Comparison of ENCODE assay signal across 8 mouse cellular contexts in the genomic region with DNA sequence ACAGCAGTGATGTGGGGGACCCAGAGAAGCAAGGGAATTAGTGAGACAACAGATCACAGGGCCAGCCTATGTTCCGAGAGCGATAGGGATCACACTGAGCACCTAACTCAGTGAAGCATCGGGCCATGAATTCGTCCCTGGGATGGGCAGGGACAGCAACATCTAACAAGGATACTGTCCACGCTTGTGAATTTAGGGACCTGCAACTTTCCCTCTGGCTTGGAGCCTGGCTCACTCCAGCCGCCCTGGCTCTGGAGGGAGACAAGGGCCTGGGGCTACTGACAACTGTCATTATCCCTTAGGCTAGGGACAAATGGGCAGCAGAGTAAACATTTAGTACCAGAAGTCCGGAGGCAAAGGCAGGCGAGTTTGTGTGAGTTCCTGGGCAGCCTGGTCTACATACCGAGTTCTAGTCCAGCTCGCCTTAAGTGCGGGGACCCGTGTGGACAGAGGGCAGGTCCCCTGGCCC. TPM values are rescaled to one million over a fixed set of nuclear protein-coding genes. Genes with fewer than 3 reads are reported as not detected.
DNase-seq lines count a peak whose midpoint lies in the region; ATAC-seq and TF ChIP-seq lines count a peak whose summit lies in the region.

No protein-coding gene starts in this region.

- ATAC-seq in common myeloid progenitor, adult 5-6 weeks (replicated peaks; ENCODE audit: low read depth, poor library complexity, severe bottlenecking) = 0 out of 2 replicates have a peak, but pooled peaks have one; percentile 2
- no peak for ATAC-seq in hindbrain, embryonic 15.5 days (ENCODE audit: low FRiP score, low read depth)
- no peak for ATAC-seq in midbrain, embryonic 16.5 days

- intact Hi-C loops in left cerebral cortex, adult 2 months (cut with DNase I) = loop anchor here (5.0 to 10.0 kb wide), 3 partner anchors 85 to 310 kb away; partner anchors contain the start of genes Iqcd, Oas1c, Oas2 and Tpcn1
- intact Hi-C loops in left cerebral cortex, postnatal 14 days (cut with DNase I) = loop anchor here (5.0 kb wide), 1 partner anchor 85 kb away; the partner anchor contains the start of genes Iqcd and Tpcn1

- no peaks in the 10 kb centered on the region for H3K36me3 ChIP-seq in hindbrain, embryonic 15.5 days
- 0 out of 2 replicates have a peak, but pooled peaks cover 3% of the 10 kb centered on the region for H3K36me3 ChIP-seq in midbrain, embryonic 16.5 days (ENCODE audit: control insufficient read depth, insufficient read depth, low read length)

- H3K27me3 ChIP-seq in hindbrain, embryonic 15.5 days = no peaks in the 10 kb centered on the region
- H3K27me3 ChIP-seq in midbrain, embryonic 16.5 days (ENCODE audit: control insufficient read depth, insufficient read depth, low read depth, low read length) = no peaks in the 10 kb centered on the region

- H3K4me3 ChIP-seq in left cerebral cortex, adult 2 months = peak overlapping the region; percentile 92
- H3K4me3 ChIP-seq in hindbrain, embryonic 15.5 days = peak overlapping the region; percentile 94
- peak overlapping the region; percentile 73 for H3K4me3 ChIP-seq in midbrain, embryonic 16.5 days (ENCODE audit: low read depth, low read length)

- WGBS in hindbrain, embryonic 15.5 days = 10% methylated on average over 12 of the region's 12 CpGs
- 5% methylated on average over 12 of the region's 12 CpGs for WGBS in midbrain, embryonic 16.5 days

- H3K9me3 ChIP-seq in hindbrain, embryonic 15.5 days = no peaks in the 10 kb centered on the region
- no peaks in the 10 kb centered on the region for H3K9me3 ChIP-seq in midbrain, embryonic 16.5 days (replicated peaks; ENCODE audit: control insufficient read depth, low read length, poor library complexity, severe bottlenecking)

- no peak for TF ChIP-seq CTCF in left cerebral cortex, adult 2 months (IDR thresholded peaks at IDR 0.05)

- peak overlapping the region; percentile 94 for H3K9ac ChIP-seq in hindbrain, embryonic 15.5 days
- peak overlapping the region; percentile 91 for H3K9ac ChIP-seq in midbrain, embryonic 16.5 days (ENCODE audit: low read depth, low read length)

- no peak for DNase-seq in left cerebral cortex, adult 2 months (ENCODE audit: extremely low spot score in 1 of 2, low spot score in 2 of 2)
- DNase-seq in left cerebral cortex, postnatal 14 days (ENCODE audit: low spot score in 2 of 2) = no peak
- no peak for DNase-seq in urinary bladder, adult 2 months (ENCODE audit: low spot score)
- DNase-seq in layer of hippocampus, adult 11-12 months (ENCODE audit: low spot score) = no peak
- no peak for DNase-seq in thymus, postnatal 4 days

- peak overlapping the region; percentile 95 for H3K4me2 ChIP-seq in hindbrain, embryonic 15.5 days
- peak overlapping the region; percentile 72 for H3K4me2 ChIP-seq in midbrain, embryonic 16.5 days (ENCODE audit: low read length)

- peaks cover 23% of the 10 kb centered on the region for H3K4me1 ChIP-seq in hindbrain, embryonic 15.5 days (replicated peaks)
- H3K4me1 ChIP-seq in midbrain, embryonic 16.5 days (ENCODE audit: control insufficient read depth, insufficient read depth, low read length) = peaks cover 9% of the 10 kb centered on the region; the same call in 1 of the 2 replicates

- H3K27ac ChIP-seq in left cerebral cortex, adult 2 months = peak overlapping the region; percentile 86
- 0 out of 2 replicates have a peak overlapping the region, but pooled peaks have one; percentile 51 for H3K27ac ChIP-seq in hindbrain, embryonic 15.5 days (replicated peaks)
- H3K27ac ChIP-seq in midbrain, embryonic 16.5 days (ENCODE audit: low read length) = no peak overlapping the region

RNA-seq across cellular contexts. Expression of gene Plbd2, which starts 0.7 kb away (rescaled TPM):
- 10 to 100 TPM; 60.6 to 61.7 TPM for total RNA-seq in left cerebral cortex, adult 2 months (2021)
- 10 to 100 TPM; 77.4 to 81.8 TPM for total RNA-seq in left cerebral cortex, postnatal 14 days (2021)
- 5.0 and 7.7 TPM in 2 replicates for total RNA-seq in common myeloid progenitor, adult 5-6 weeks (2017)
- polyA plus RNA-seq in hindbrain, embryonic 15.5 days (2015; fragmentation: Nextera tagmentation; extraction: Ambion mirVana) = 35.9 and 39.0 TPM in 2 replicates
- polyA plus RNA-seq in midbrain, embryonic 16.5 days (2015; fragmentation: Nextera tagmentation; extraction: Ambion mirVana) = 28.7 and 30.6 TPM in 2 replicates
- polyA plus RNA-seq in urinary bladder, adult 2 months (2012; rRNA removed) = 29.2 and 38.3 TPM in 2 replicates

RNA-seq across cellular contexts. Expression of gene Slc8b1, which starts 8.3 kb away (rescaled TPM):
- 1 to 10 TPM; 4.5 to 7.5 TPM for total RNA-seq in left cerebral cortex, adult 2 months (2021)
- total RNA-seq in left cerebral cortex, postnatal 14 days (2021) = 1 to 10 TPM; 5.2 to 5.4 TPM
- total RNA-seq in common myeloid progenitor, adult 5-6 weeks (2017) = 4.5 and 4.9 TPM in 2 replicates
- 2.4 and 2.9 TPM in 2 replicates for polyA plus RNA-seq in hindbrain, embryonic 15.5 days (2015; fragmentation: Nextera tagmentation; extraction: Ambion mirVana)
- polyA plus RNA-seq in midbrain, embryonic 16.5 days (2015; fragmentation: Nextera tagmentation; extraction: Ambion mirVana) = 2.0 and 2.3 TPM in 2 replicates
- polyA plus RNA-seq in urinary bladder, adult 2 months (2012; rRNA removed) = 28.8 and 30.9 TPM in 2 replicates

RNA-seq across cellular contexts. Expression of gene Sds, which starts 26.4 kb away (rescaled TPM):
- total RNA-seq in left cerebral cortex, adult 2 months (2021) = under 1 TPM in 1 of 2 experiments, not detected in 1; 0.61 TPM
- total RNA-seq in left cerebral cortex, postnatal 14 days (2021) = not detected
- total RNA-seq in common myeloid progenitor, adult 5-6 weeks (2017) = not detected in 2 replicates
- polyA plus RNA-seq in hindbrain, embryonic 15.5 days (2015; fragmentation: Nextera tagmentation; extraction: Ambion mirVana) = not detected in 2 replicates
- 0.36 TPM in 1 of 2 replicates, not detected in the other for polyA plus RNA-seq in midbrain, embryonic 16.5 days (2015; fragmentation: Nextera tagmentation; extraction: Ambion mirVana)
- not detected in 2 replicates for polyA plus RNA-seq in urinary bladder, adult 2 months (2012; rRNA removed)

RNA-seq across cellular contexts. Expression of gene Sdsl, which starts 30.1 kb away (rescaled TPM):
- 1 to 10 TPM; 5.3 to 7.4 TPM for total RNA-seq in left cerebral cortex, adult 2 months (2021)
- 1 to 10 TPM; 5.1 to 5.4 TPM for total RNA-seq in left cerebral cortex, postnatal 14 days (2021)
- total RNA-seq in common myeloid progenitor, adult 5-6 weeks (2017) = 27.1 and 34.4 TPM in 2 replicates
- 6.5 and 6.9 TPM in 2 replicates for polyA plus RNA-seq in hindbrain, embryonic 15.5 days (2015; fragmentation: Nextera tagmentation; extraction: Ambion mirVana)
- polyA plus RNA-seq in midbrain, embryonic 16.5 days (2015; fragmentation: Nextera tagmentation; extraction: Ambion mirVana) = 5.1 and 5.6 TPM in 2 replicates
- polyA plus RNA-seq in urinary bladder, adult 2 months (2012; rRNA removed) = 7.4 and 8.4 TPM in 2 replicates
